Mouse (Mus musculus): ENCODE measurements around the gene Pvrig.

GRCm38 (mm10) chr5:138341661-138342060 lies at the start of gene Pvrig:
- TF ChIP-seq POLR2A (IDR thresholded peaks at IDR 0.05; ENCODE audit: borderline replicate concordance, extremely low read depth, low read depth, low read length) (no peak), CTCF (IDR thresholded peaks at IDR 0.05; ENCODE audit: insufficient read depth, low read length) (no peak)
